Mouse (Mus musculus): ENCODE measurements around the gene 1700067K01Rik.

1700067K01Rik gene

DNA sequence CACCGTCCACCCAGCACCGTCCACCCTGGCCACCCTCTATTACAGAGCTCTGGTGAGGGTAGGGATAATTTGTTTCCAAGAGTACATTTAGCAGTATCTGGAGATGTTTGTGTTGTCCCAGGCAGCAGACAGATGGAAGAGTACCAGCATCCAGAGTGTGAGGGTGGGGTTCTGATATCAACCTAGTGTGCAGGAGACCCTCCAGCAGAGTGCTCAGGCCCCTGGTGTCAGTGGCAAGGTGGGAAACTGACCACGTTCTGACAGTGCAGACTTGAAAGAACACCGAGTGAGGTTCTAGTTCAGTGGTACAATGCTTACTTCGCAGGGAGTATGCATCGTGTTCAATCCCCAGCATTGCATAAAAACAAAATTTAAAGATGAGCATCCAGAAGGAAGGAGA, 29.6 kb upstream of the 1700067K01Rik start:
- TF ChIP-seq NANOG (IDR thresholded peaks at IDR 0.05; ENCODE audit: borderline replicate concordance, low read length), result no peak
- TF ChIP-seq CTCF (conservative IDR thresholded peaks at IDR 0.05; ENCODE audit: low read length), result no peak
- no peak for TF ChIP-seq POU5F1 (IDR thresholded peaks at IDR 0.05; ENCODE audit: borderline replicate concordance, low read length)
- H3K4me1 ChIP-seq (replicated peaks; ENCODE audit: low read depth, low read length), result peaks cover 30% of the 10 kb centered on the region
- peaks cover 39% of the 10 kb centered on the region for H3K36me3 ChIP-seq (ENCODE audit: insufficient read depth, low read length)
- no peaks in the 10 kb centered on the region for H3K27me3 ChIP-seq (ENCODE audit: insufficient read depth, low read length)
- H3K4me3 ChIP-seq (replicated peaks; ENCODE audit: low read length), result peak overlapping the region; percentile 90
- no peaks in the 10 kb centered on the region for H3K9me3 ChIP-seq (ENCODE audit: low read length)

- Histone ChIP-seq H3K36me3 (ENCODE audit: insufficient read depth, low read length) (peaks cover 31% of the 10 kb centered on the region), H3K9me3 (ENCODE audit: low read length) (no peaks in the 10 kb centered on the region), H3K4me3 (replicated peaks; ENCODE audit: low read length) (peak within 1 kb of the TSS; percentile 90), H3K27me3 (ENCODE audit: insufficient read depth, low read length) (no peaks in the 10 kb centered on the region), H3K4me1 (replicated peaks; ENCODE audit: low read depth, low read length) (peaks cover 36% of the 10 kb centered on the region)
- no peak for TF ChIP-seq NANOG (IDR thresholded peaks at IDR 0.05; ENCODE audit: borderline replicate concordance, low read length)
- no peak for TF ChIP-seq CTCF (conservative IDR thresholded peaks at IDR 0.05; ENCODE audit: low read length)
- no peak for TF ChIP-seq POU5F1 (IDR thresholded peaks at IDR 0.05; ENCODE audit: borderline replicate concordance, low read length)
These were observed 28.9 kb upstream of the 1700067K01Rik start, which contains the start of gene Prkaca for GRCm38 (mm10) chr8:83972150-83973120. TSS of gene Prkaca (plus strand) at chr8:83972993.

DNA sequence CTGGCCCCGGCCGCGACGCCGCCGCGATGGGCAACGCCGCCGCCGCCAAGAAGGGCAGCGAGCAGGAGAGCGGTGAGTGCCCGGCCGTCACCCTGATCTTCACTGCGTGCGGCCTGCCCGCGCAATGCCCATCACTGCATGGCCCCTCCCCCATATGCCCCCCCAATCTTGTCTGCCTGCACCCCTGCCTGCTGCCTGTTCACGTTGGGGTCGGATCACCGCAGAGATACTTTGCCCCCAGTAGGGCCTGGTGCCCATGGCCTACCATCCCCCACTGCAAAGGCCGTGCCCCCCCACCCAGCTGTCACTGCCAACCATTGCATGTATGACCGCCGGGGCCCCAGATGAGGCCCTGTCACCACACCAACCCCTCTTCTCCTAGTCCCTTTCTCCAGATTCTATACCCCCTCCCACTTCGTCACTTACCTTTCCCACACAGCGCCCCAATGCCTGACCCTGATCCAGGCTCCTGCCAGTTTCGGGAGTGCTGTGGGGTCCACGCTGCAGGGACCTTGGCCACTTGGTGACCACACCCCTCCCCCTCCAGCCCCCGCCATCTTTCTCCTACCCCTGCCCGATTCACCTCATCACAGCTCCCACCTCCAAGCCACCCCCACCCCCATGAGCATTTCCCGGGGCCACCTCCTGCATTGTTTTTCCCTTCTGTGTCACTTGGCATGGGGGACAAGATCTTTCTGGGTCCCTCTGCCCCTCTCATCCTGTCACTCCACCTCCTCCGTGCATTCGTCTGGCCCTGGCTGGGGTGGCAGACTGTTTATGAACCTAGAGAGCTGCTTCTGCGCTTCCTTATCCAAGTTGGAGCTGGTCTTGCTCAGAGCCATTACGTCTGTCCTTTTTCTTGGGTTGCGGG, 27.9 kb upstream of the 1700067K01Rik start:
- Histone ChIP-seq H3K36me3 (ENCODE audit: insufficient read depth, low read length) (peaks cover 22% of the 10 kb centered on the region), H3K4me3 (replicated peaks; ENCODE audit: low read length) (peak overlapping the region; percentile 90), H3K27me3 (ENCODE audit: insufficient read depth, low read length) (no peaks in the 10 kb centered on the region), H3K4me1 (replicated peaks; ENCODE audit: low read depth, low read length) (peaks cover 43% of the 10 kb centered on the region), H3K9me3 (ENCODE audit: low read length) (no peaks in the 10 kb centered on the region)
- no peak for TF ChIP-seq POU5F1 (IDR thresholded peaks at IDR 0.05; ENCODE audit: borderline replicate concordance, low read length)
- no peak for TF ChIP-seq CTCF (conservative IDR thresholded peaks at IDR 0.05; ENCODE audit: low read length)
- no peak for TF ChIP-seq NANOG (IDR thresholded peaks at IDR 0.05; ENCODE audit: borderline replicate concordance, low read length)

GRCm38 (mm10) chr8:83974521-83974920, 26.8 kb upstream of the 1700067K01Rik start:
- Histone ChIP-seq H3K36me3 (ENCODE audit: insufficient read depth, low read length) (peaks cover 16% of the 10 kb centered on the region), H3K4me3 (replicated peaks; ENCODE audit: low read length) (no peak overlapping the region), H3K27me3 (ENCODE audit: insufficient read depth, low read length) (no peaks in the 10 kb centered on the region), H3K9me3 (ENCODE audit: low read length) (no peaks in the 10 kb centered on the region), H3K4me1 (replicated peaks; ENCODE audit: low read depth, low read length) (peaks cover 43% of the 10 kb centered on the region)
- TF ChIP-seq NANOG (IDR thresholded peaks at IDR 0.05; ENCODE audit: borderline replicate concordance, low read length), result no peak
- no peak for TF ChIP-seq POU5F1 (IDR thresholded peaks at IDR 0.05; ENCODE audit: borderline replicate concordance, low read length)
- no peak for TF ChIP-seq CTCF (conservative IDR thresholded peaks at IDR 0.05; ENCODE audit: low read length)

GRCm38 (mm10) chr8:83976101-83976630, 25.1 kb upstream of the 1700067K01Rik start:
- peaks cover 24% of the 10 kb centered on the region for H3K36me3 ChIP-seq (ENCODE audit: insufficient read depth, low read length)
- no peaks in the 10 kb centered on the region for H3K9me3 ChIP-seq (ENCODE audit: low read length)
- peak; percentile 25; the same call in 1 of the 2 replicates for TF ChIP-seq CTCF (conservative IDR thresholded peaks at IDR 0.05; ENCODE audit: low read length)
- no peak for TF ChIP-seq POU5F1 (IDR thresholded peaks at IDR 0.05; ENCODE audit: borderline replicate concordance, low read length)
- no peaks in the 10 kb centered on the region for H3K27me3 ChIP-seq (ENCODE audit: insufficient read depth, low read length)
- no peak overlapping the region for H3K4me3 ChIP-seq (replicated peaks; ENCODE audit: low read length)
- H3K4me1 ChIP-seq (replicated peaks; ENCODE audit: low read depth, low read length), result peaks cover 42% of the 10 kb centered on the region

GRCm38 (mm10) chr8:83976779-83977350, 24.4 kb upstream of the 1700067K01Rik start:
- no peaks in the 10 kb centered on the region for H3K27me3 ChIP-seq (ENCODE audit: insufficient read depth, low read length)
- no peak overlapping the region for H3K4me3 ChIP-seq (replicated peaks; ENCODE audit: low read length)
- peak; percentile 18; the same call in 1 of the 2 replicates for TF ChIP-seq CTCF (conservative IDR thresholded peaks at IDR 0.05; ENCODE audit: low read length)
- TF ChIP-seq POU5F1 (IDR thresholded peaks at IDR 0.05; ENCODE audit: borderline replicate concordance, low read length), result no peak
- H3K9me3 ChIP-seq (ENCODE audit: low read length), result no peaks in the 10 kb centered on the region
- H3K4me1 ChIP-seq (replicated peaks; ENCODE audit: low read depth, low read length), result peaks cover 35% of the 10 kb centered on the region
- H3K36me3 ChIP-seq (ENCODE audit: insufficient read depth, low read length), result peaks cover 28% of the 10 kb centered on the region

DNA sequence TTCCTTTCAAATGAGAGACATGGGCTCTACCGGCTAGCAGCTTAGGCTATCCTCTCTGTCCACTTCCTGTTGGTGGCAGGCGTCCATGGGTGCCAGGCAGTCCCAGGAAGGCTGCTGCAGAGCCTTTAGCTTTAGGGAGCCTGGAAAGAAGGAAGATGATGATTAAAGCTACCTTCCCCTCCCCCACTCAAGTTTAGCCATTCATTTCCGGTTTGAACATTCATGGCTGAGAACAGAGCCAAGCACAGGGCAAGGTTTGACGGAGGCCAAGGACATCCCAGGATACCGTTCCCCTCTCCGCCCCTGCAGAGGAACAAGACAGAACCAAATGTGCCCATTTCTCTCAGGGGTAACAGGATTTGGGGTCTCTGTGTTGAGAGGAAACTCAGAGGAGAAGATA, 23.7 kb upstream of the 1700067K01Rik start:
- H3K4me1 ChIP-seq (replicated peaks; ENCODE audit: low read depth, low read length), result peaks cover 33% of the 10 kb centered on the region
- H3K9me3 ChIP-seq (ENCODE audit: low read length), result no peaks in the 10 kb centered on the region
- no peaks in the 10 kb centered on the region for H3K27me3 ChIP-seq (ENCODE audit: insufficient read depth, low read length)
- peaks cover 33% of the 10 kb centered on the region for H3K36me3 ChIP-seq (ENCODE audit: insufficient read depth, low read length)
- no peak overlapping the region for H3K4me3 ChIP-seq (replicated peaks; ENCODE audit: low read length)
- TF ChIP-seq NANOG (IDR thresholded peaks at IDR 0.05; ENCODE audit: borderline replicate concordance, low read length), result no peak
- TF ChIP-seq CTCF (conservative IDR thresholded peaks at IDR 0.05; ENCODE audit: low read length), result no peak
- no peak for TF ChIP-seq POU5F1 (IDR thresholded peaks at IDR 0.05; ENCODE audit: borderline replicate concordance, low read length)
